Mouse (Mus musculus): ENCODE measurements around the gene Hoxd4. TPM values are rescaled to one million over a fixed set of nuclear protein-coding genes. Genes with fewer than 3 reads are reported as not detected.

The Hoxd4 gene
- polyA plus RNA-seq, 1 experiment from 2014 or later, result 4.9 TPM

- peak overlapping the region; percentile 76 for H3K27ac ChIP-seq (ENCODE audit: low read length)
- no peaks in the 10 kb centered on the region for H3K9me3 ChIP-seq (ENCODE audit: low read length)
- H3K4me3 ChIP-seq (ENCODE audit: low read length), result peak overlapping the region; percentile 45
- WGBS, result 44% methylated on average over 7 of the region's 7 CpGs
- H3K27me3 ChIP-seq (ENCODE audit: insufficient read depth, low read length), result no peaks in the 10 kb centered on the region
- H3K9ac ChIP-seq (replicated peaks; ENCODE audit: low read length), result peak overlapping the region; percentile 60
- peaks cover 5% of the 10 kb centered on the region; the same call in 1 of the 2 replicates for H3K36me3 ChIP-seq (ENCODE audit: insufficient read depth, low read length)
- peak overlapping the region; percentile 45 for H3K4me2 ChIP-seq (replicated peaks; ENCODE audit: low read depth, low read length)
- no peak for ATAC-seq (ENCODE audit: low FRiP score, low TSS enrichment)
- H3K4me1 ChIP-seq (ENCODE audit: insufficient read depth, low read length), result peaks cover 92% of the 10 kb centered on the region
Observed at GRCm38 (mm10) chr2:74724244-74725015, 12.7 kb downstream of the Hoxd4 start.

GRCm38 (mm10) chr2:74725171-74725570, 13.4 kb downstream of the Hoxd4 start:
- Histone ChIP-seq H3K9ac (replicated peaks; ENCODE audit: low read length) (peak overlapping the region; percentile 50), H3K36me3 (ENCODE audit: insufficient read depth, low read length) (peaks cover 5% of the 10 kb centered on the region; the same call in 1 of the 2 replicates), H3K27ac (ENCODE audit: low read length) (0 out of 2 replicates have a peak overlapping the region, but pooled peaks have one; percentile 8), H3K9me3 (ENCODE audit: low read length) (no peaks in the 10 kb centered on the region), H3K4me1 (ENCODE audit: insufficient read depth, low read length) (peaks cover 84% of the 10 kb centered on the region), H3K4me3 (ENCODE audit: low read length) (peak overlapping the region; percentile 45), H3K27me3 (ENCODE audit: insufficient read depth, low read length) (no peaks in the 10 kb centered on the region), H3K4me2 (replicated peaks; ENCODE audit: low read depth, low read length) (peak overlapping the region; percentile 45)
- WGBS, result 51% methylated on average over 17 of the region's 17 CpGs
- ATAC-seq (ENCODE audit: low FRiP score, low TSS enrichment), result no peak

- peak within 1 kb of the TSS; percentile 85 for H3K27ac ChIP-seq (ENCODE audit: low read length)
- peaks cover 76% of the 10 kb centered on the region for H3K4me1 ChIP-seq (ENCODE audit: insufficient read depth, low read length)
- peak within 1 kb of the TSS; percentile 71 for H3K9ac ChIP-seq (replicated peaks; ENCODE audit: low read length)
- H3K36me3 ChIP-seq (ENCODE audit: insufficient read depth, low read length), result peaks cover 7% of the 10 kb centered on the region; the same call in 1 of the 2 replicates
- peak within 1 kb of the TSS; percentile 45 for H3K4me3 ChIP-seq (ENCODE audit: low read length)
- 56% methylated on average over 5 of the region's 5 CpGs for WGBS
- no peaks in the 10 kb centered on the region for H3K27me3 ChIP-seq (ENCODE audit: insufficient read depth, low read length)
- peak within 1 kb of the TSS; percentile 60 for H3K4me2 ChIP-seq (replicated peaks; ENCODE audit: low read depth, low read length)
- H3K9me3 ChIP-seq (ENCODE audit: low read length), result no peaks in the 10 kb centered on the region
- no peak for ATAC-seq (ENCODE audit: low FRiP score, low TSS enrichment)
Observed at GRCm38 (mm10) chr2:74726551-74726950, 14.8 kb downstream of the Hoxd4 start, which contains the start of gene Gm28230. Gm28230 (plus strand) TSS chr2:74726728.

GRCm38 (mm10) chr2:74726973-74727639, 15.4 kb downstream of the Hoxd4 start:
- Histone ChIP-seq H3K27me3 (ENCODE audit: insufficient read depth, low read length) (no peaks in the 10 kb centered on the region), H3K9ac (replicated peaks; ENCODE audit: low read length) (peak overlapping the region; percentile 71), H3K4me3 (ENCODE audit: low read length) (peak overlapping the region; percentile 45), H3K9me3 (ENCODE audit: low read length) (no peaks in the 10 kb centered on the region), H3K4me2 (replicated peaks; ENCODE audit: low read depth, low read length) (peak overlapping the region; percentile 60), H3K4me1 (ENCODE audit: insufficient read depth, low read length) (peaks cover 75% of the 10 kb centered on the region), H3K36me3 (ENCODE audit: insufficient read depth, low read length) (peaks cover 7% of the 10 kb centered on the region; the same call in 1 of the 2 replicates), H3K27ac (ENCODE audit: low read length) (peak overlapping the region; percentile 85)
- no peak; the same call in none of the 2 replicates for ATAC-seq (ENCODE audit: low FRiP score, low TSS enrichment)
- 13% methylated on average over 42 of the region's 43 CpGs for WGBS

- peak overlapping the region; percentile 71 for H3K9ac ChIP-seq (replicated peaks; ENCODE audit: low read length)
Observed at GRCm38 (mm10) chr2:74727640-74728302, 16.0 kb downstream of the Hoxd4 start.

GRCm38 (mm10) chr2:74728303-74728680, 16.6 kb downstream of the Hoxd4 start:
- no peaks in the 10 kb centered on the region for H3K27me3 ChIP-seq (ENCODE audit: insufficient read depth, low read length)
- H3K36me3 ChIP-seq (ENCODE audit: insufficient read depth, low read length), result peaks cover 7% of the 10 kb centered on the region; the same call in 1 of the 2 replicates
- H3K9me3 ChIP-seq (ENCODE audit: low read length), result no peaks in the 10 kb centered on the region
- peak overlapping the region; percentile 85 for H3K27ac ChIP-seq (ENCODE audit: low read length)
- no peak for ATAC-seq (ENCODE audit: low FRiP score, low TSS enrichment)
- peak overlapping the region; percentile 71 for H3K9ac ChIP-seq (replicated peaks; ENCODE audit: low read length)
- WGBS, result 37% methylated on average over 13 of the region's 13 CpGs
- peak overlapping the region; percentile 60 for H3K4me2 ChIP-seq (replicated peaks; ENCODE audit: low read depth, low read length)
- peaks cover 75% of the 10 kb centered on the region for H3K4me1 ChIP-seq (ENCODE audit: insufficient read depth, low read length)
- peak overlapping the region; percentile 45 for H3K4me3 ChIP-seq (ENCODE audit: low read length)

More at GRCm38 (mm10) chr2:74727640-74728302, 16.0 kb downstream of the Hoxd4 start:
- H3K9me3 ChIP-seq (ENCODE audit: low read length), result no peaks in the 10 kb centered on the region
- peak overlapping the region; percentile 60 for H3K4me2 ChIP-seq (replicated peaks; ENCODE audit: low read depth, low read length)
- H3K27me3 ChIP-seq (ENCODE audit: insufficient read depth, low read length), result no peaks in the 10 kb centered on the region
- peaks cover 75% of the 10 kb centered on the region for H3K4me1 ChIP-seq (ENCODE audit: insufficient read depth, low read length)
- WGBS, result 10% methylated on average over 25 of the region's 25 CpGs
- ATAC-seq (ENCODE audit: low FRiP score, low TSS enrichment), result peak; percentile 74
- H3K36me3 ChIP-seq (ENCODE audit: insufficient read depth, low read length), result peaks cover 7% of the 10 kb centered on the region; the same call in 1 of the 2 replicates
- H3K27ac ChIP-seq (ENCODE audit: low read length), result peak overlapping the region; percentile 85
- peak overlapping the region; percentile 45 for H3K4me3 ChIP-seq (ENCODE audit: low read length)

- Histone ChIP-seq H3K4me2 (replicated peaks; ENCODE audit: low read depth, low read length) (peak overlapping the region; percentile 8), H3K4me3 (ENCODE audit: low read length) (no peak overlapping the region), H3K9me3 (ENCODE audit: low read length) (no peaks in the 10 kb centered on the region), H3K9ac (replicated peaks; ENCODE audit: low read length) (peak overlapping the region; percentile 36; the same call in 1 of the 2 replicates), H3K27me3 (ENCODE audit: insufficient read depth, low read length) (peaks cover 7% of the 10 kb centered on the region; the same call in 1 of the 2 replicates), H3K4me1 (ENCODE audit: insufficient read depth, low read length) (peaks cover 74% of the 10 kb centered on the region), H3K27ac (ENCODE audit: low read length) (peak overlapping the region; percentile 26; the same call in 1 of the 2 replicates), H3K36me3 (ENCODE audit: insufficient read depth, low read length) (peaks cover 7% of the 10 kb centered on the region; the same call in 1 of the 2 replicates)
- WGBS, result 40% methylated on average over 8 of the region's 8 CpGs
- ATAC-seq (ENCODE audit: low FRiP score, low TSS enrichment), result no peak
Observed at GRCm38 (mm10) chr2:74730331-74730730, 18.6 kb downstream of the Hoxd4 start.

GRCm38 (mm10) chr2:74731055-74731454, 19.3 kb downstream of the Hoxd4 start:
- Histone ChIP-seq H3K27ac (ENCODE audit: low read length) (peak overlapping the region; percentile 26; the same call in 1 of the 2 replicates), H3K4me3 (ENCODE audit: low read length) (0 out of 2 replicates have a peak overlapping the region, but pooled peaks have one; percentile 0)

More at GRCm38 (mm10) chr2:74731055-74731454, 19.3 kb downstream of the Hoxd4 start:
- Histone ChIP-seq H3K9ac (replicated peaks; ENCODE audit: low read length) (peak overlapping the region; percentile 46), H3K9me3 (ENCODE audit: low read length) (no peaks in the 10 kb centered on the region), H3K4me2 (replicated peaks; ENCODE audit: low read depth, low read length) (peak overlapping the region; percentile 8), H3K27me3 (ENCODE audit: insufficient read depth, low read length) (peaks cover 7% of the 10 kb centered on the region; the same call in 1 of the 2 replicates), H3K4me1 (ENCODE audit: insufficient read depth, low read length) (peaks cover 81% of the 10 kb centered on the region), H3K36me3 (ENCODE audit: insufficient read depth, low read length) (peaks cover 7% of the 10 kb centered on the region; the same call in 1 of the 2 replicates)
- ATAC-seq (ENCODE audit: low FRiP score, low TSS enrichment), result no peak

Measured in kidney, embryonic 16.5 days (tissue).